9 mouse cellular contexts compared by ENCODE assay signal in genomic region chr14:25480443-25480842, GRCm38 (mm10). TPM values are rescaled to one million over a fixed set of nuclear protein-coding genes. Genes with fewer than 3 reads are reported as not detected.
A peak's percentile ranks its signal among the peaks of the same experiment; 100 is the strongest.
DNase-seq lines count a peak whose midpoint lies in the region; ATAC-seq and TF ChIP-seq lines count a peak whose summit lies in the region.
"Had no signal": no experiment of that assay in that cellular context is flagged by ENCODE, and none has a peak within 500 bp of the region (broad histone marks: within the 10 kb centered on the region; RNA-seq: fewer than 3 reads in every experiment).

No protein-coding gene starts in this region.

- no peaks in the 10 kb centered on the region for H3K27me3 ChIP-seq in forebrain, embryonic 11.5 days (ENCODE audit: control insufficient read depth, insufficient read depth, low read length)
- H3K27me3 ChIP-seq in forebrain, embryonic 13.5 days: no peaks in the 10 kb centered on the region
- H3K27me3 ChIP-seq in forebrain, postnatal 0 days (ENCODE audit: insufficient read depth, low read length): no peaks in the 10 kb centered on the region
- no peaks in the 10 kb centered on the region for H3K27me3 ChIP-seq in midbrain, embryonic 13.5 days

- no peak for DNase-seq in forebrain, embryonic 11.5 days (ENCODE audit: low spot score)
- DNase-seq in layer of hippocampus, adult 2 months (ENCODE audit: low spot score in 2 of 2): no peak
- no peak for DNase-seq in layer of hippocampus, adult 9-11 months
- no peak for DNase-seq in forebrain, postnatal 0 days
- DNase-seq in adrenal gland, postnatal 36 days: no peak
- no peak for DNase-seq in natural killer cell, adult 2 months (ENCODE audit: low spot score in 2 of 2)
- DNase-seq: cerebellum, postnatal 36 days had no signal

- WGBS in forebrain, embryonic 11.5 days: 87% methylated on average over 4 of the region's 4 CpGs
- WGBS in forebrain, embryonic 13.5 days: 83% methylated on average over 4 of the region's 4 CpGs
- 74% methylated on average over 4 of the region's 4 CpGs for WGBS in forebrain, postnatal 0 days
- WGBS in midbrain, embryonic 13.5 days: 82% methylated on average over 4 of the region's 4 CpGs

- H3K36me3 ChIP-seq in forebrain, embryonic 11.5 days (ENCODE audit: control insufficient read depth, insufficient read depth, low read length): no peaks in the 10 kb centered on the region; the same call in 1 of the 2 replicates
- H3K36me3 ChIP-seq in forebrain, embryonic 13.5 days (ENCODE audit: poor library complexity, severe bottlenecking): peaks cover 8% of the 10 kb centered on the region; the same call in 1 of the 2 replicates
- H3K36me3 ChIP-seq in forebrain, postnatal 0 days (ENCODE audit: insufficient read depth): no peaks in the 10 kb centered on the region
- peaks cover 4% of the 10 kb centered on the region; the same call in 1 of the 2 replicates for H3K36me3 ChIP-seq in midbrain, embryonic 13.5 days

- H3K27ac ChIP-seq in forebrain, embryonic 11.5 days (ENCODE audit: low read depth, low read length): 0 out of 2 replicates have a peak overlapping the region, but pooled peaks have one; percentile 6
- H3K27ac ChIP-seq in forebrain, embryonic 13.5 days: no peak overlapping the region
- H3K27ac ChIP-seq in layer of hippocampus, adult 2 months: peak overlapping the region; percentile 67
- H3K27ac ChIP-seq in forebrain, postnatal 0 days (ENCODE audit: low read depth, low read length): 0 out of 2 replicates have a peak overlapping the region, but pooled peaks have one; percentile 37
- peak overlapping the region; percentile 78 for H3K27ac ChIP-seq in midbrain, embryonic 13.5 days

- H3K4me1 ChIP-seq in forebrain, embryonic 11.5 days (replicated peaks; ENCODE audit: control insufficient read depth, insufficient read depth, low read length): peaks cover 37% of the 10 kb centered on the region
- H3K4me1 ChIP-seq in forebrain, embryonic 13.5 days: peaks cover 100% of the 10 kb centered on the region
- H3K4me1 ChIP-seq in forebrain, postnatal 0 days (ENCODE audit: insufficient read depth): peaks cover 34% of the 10 kb centered on the region
- peaks cover 100% of the 10 kb centered on the region for H3K4me1 ChIP-seq in midbrain, embryonic 13.5 days (replicated peaks)

- no peak overlapping the region for H3K9ac ChIP-seq in forebrain, embryonic 11.5 days (ENCODE audit: low read length)
- H3K9ac ChIP-seq in forebrain, embryonic 13.5 days: no peak overlapping the region
- no peak overlapping the region for H3K9ac ChIP-seq in forebrain, postnatal 0 days
- peak overlapping the region; percentile 29; the same call in 1 of the 2 replicates for H3K9ac ChIP-seq in midbrain, embryonic 13.5 days (replicated peaks)

- no peaks in the 10 kb centered on the region for H3K9me3 ChIP-seq in forebrain, embryonic 11.5 days (ENCODE audit: control insufficient read depth, low read length)
- H3K9me3 ChIP-seq in forebrain, embryonic 13.5 days (replicated peaks): no peaks in the 10 kb centered on the region
- H3K9me3 ChIP-seq in forebrain, postnatal 0 days (ENCODE audit: low read length): no peaks in the 10 kb centered on the region
- no peaks in the 10 kb centered on the region for H3K9me3 ChIP-seq in midbrain, embryonic 13.5 days

- H3K4me3 ChIP-seq in forebrain, embryonic 11.5 days (ENCODE audit: low read depth, low read length): no peak overlapping the region
- no peak overlapping the region for H3K4me3 ChIP-seq in forebrain, embryonic 13.5 days
- no peak overlapping the region for H3K4me3 ChIP-seq in layer of hippocampus, adult 2 months
- H3K4me3 ChIP-seq in forebrain, postnatal 0 days (ENCODE audit: low read depth, low read length): no peak overlapping the region
- no peak overlapping the region for H3K4me3 ChIP-seq in midbrain, embryonic 13.5 days (replicated peaks)

- TF ChIP-seq CTCF in layer of hippocampus, adult 2 months (conservative IDR thresholded peaks at IDR 0.05): no peak
- TF ChIP-seq CTCF in forebrain, postnatal 0 days (IDR thresholded peaks at IDR 0.05; ENCODE audit: low read depth): no peak

- no peak overlapping the region for H3K4me2 ChIP-seq in forebrain, embryonic 11.5 days (ENCODE audit: low read depth, low read length, severe bottlenecking)
- H3K4me2 ChIP-seq in forebrain, embryonic 13.5 days: no peak overlapping the region
- no peak overlapping the region for H3K4me2 ChIP-seq in forebrain, postnatal 0 days (ENCODE audit: low read depth)
- no peak overlapping the region for H3K4me2 ChIP-seq in midbrain, embryonic 13.5 days (replicated peaks)

- ATAC-seq in forebrain, embryonic 11.5 days (replicated peaks; ENCODE audit: low FRiP score): no peak
- ATAC-seq in forebrain, embryonic 13.5 days: no peak
- ATAC-seq in forebrain, postnatal 0 days: no peak
- no peak for ATAC-seq in midbrain, embryonic 13.5 days

RNA-seq across cellular contexts. Expression of gene Zmiz1, which starts 21.5 kb away (rescaled TPM):
- 70.1 and 71.2 TPM in 2 replicates for polyA plus RNA-seq in forebrain, embryonic 11.5 days (2014; fragmentation: Nextera tagmentation; extraction: Ambion mirVana)
- 57.2 and 61.3 TPM in 2 replicates for polyA plus RNA-seq in forebrain, embryonic 13.5 days (2015; fragmentation: Nextera tagmentation; extraction: Ambion mirVana)
- 10 to 100 TPM; 87.7 to 99.3 TPM for total RNA-seq in layer of hippocampus, adult 2 months (2021)
- total RNA-seq in forebrain, postnatal 0 days (2014; rRNA removed): 48.5 and 75.6 TPM in 2 replicates
- polyA plus RNA-seq in forebrain, postnatal 0 days (2015; fragmentation: Nextera tagmentation; extraction: Ambion mirVana): 27.7 and 38.0 TPM in 2 replicates
- polyA plus RNA-seq in midbrain, embryonic 13.5 days (2015; fragmentation: Nextera tagmentation; extraction: Ambion mirVana): 68.8 and 80.3 TPM in 2 replicates
- 100 to 1,000 TPM in 1 of 2 experiments, 10 to 100 TPM in 1; 98.2 to 143 TPM for total RNA-seq in adrenal gland, postnatal 36 days (2021)
